Mouse (Mus musculus) A20 (cell line): ENCODE data around the gene Etfb.

ENCODE experiments used
- DNase-seq: peaks from one replicate; pipeline ENCODE4 v3.0.0-alpha.2; 2011; ENCODE audit warnings: low read depth, low spot score

Etfb gene

GRCm38 (mm10) chr7:43448246-43448645 lies 4.4 kb downstream of the Etfb start:
- no peak for DNase-seq

- DNase-seq = no peak
Measured at GRCm38 (mm10) chr7:43449811-43450210, 5.9 kb downstream of the Etfb start.

DNA sequence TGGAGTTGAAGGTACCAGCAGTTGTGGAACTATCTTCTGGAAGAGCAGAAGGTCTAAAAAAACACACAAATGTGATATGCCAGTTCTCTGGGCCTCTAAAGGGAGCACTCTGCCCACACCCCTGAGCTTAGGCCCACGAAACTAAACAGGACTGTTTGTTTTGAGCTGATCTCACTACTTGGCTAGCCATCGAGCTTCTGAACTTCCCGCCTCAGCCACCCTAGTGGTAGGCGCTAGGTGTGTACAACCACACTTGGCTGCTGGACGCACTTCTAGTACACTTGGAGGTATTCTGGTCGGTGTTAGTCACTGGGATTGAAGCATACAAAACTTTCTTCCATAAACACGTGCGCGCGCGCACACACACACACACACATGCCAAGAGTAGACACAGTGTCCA lies 7.8 kb downstream of the Etfb start:
- DNase-seq = no peak

GRCm38 (mm10) chr7:43452609-43453008 lies 8.7 kb downstream of the Etfb start:
- peak; percentile 30 for DNase-seq

DNA sequence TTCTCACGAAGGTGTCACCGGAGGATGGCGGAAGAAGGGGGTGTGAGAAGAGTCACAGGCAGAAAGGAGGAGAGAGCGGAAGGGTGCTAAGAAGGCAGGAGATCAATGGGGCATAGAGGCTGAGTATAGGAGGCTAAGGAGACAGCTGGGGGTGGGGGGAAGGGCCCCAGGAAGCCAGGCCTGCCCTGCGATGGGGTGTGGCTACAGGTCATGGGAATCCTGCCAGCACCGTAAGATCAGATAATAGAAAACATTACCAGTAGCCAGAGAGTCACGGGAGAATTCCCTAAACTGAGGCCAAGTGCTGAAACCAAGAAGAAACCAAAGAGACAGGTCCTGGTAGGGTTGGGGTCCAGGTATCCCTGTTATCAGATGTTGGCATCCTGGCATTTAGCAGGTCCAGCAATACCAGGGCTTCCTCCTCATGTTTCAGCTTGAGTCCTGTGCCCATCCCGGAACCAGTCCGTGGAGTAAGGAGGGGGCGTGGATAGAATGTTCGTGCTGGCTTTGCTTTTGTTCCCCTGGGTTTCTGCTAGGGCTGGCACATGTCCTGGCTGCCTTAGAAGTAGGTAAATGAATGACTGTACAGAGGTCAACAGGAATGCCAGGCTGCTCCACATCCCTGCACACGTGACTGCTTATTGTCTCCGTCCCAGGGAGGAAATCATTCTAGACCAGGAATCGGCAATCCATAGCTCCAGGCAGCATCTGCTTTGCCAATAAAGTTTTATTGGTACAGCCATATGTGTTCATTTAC lies 9.9 kb downstream of the Etfb start:
- DNase-seq = no peak

- DNase-seq = no peak
Measured at GRCm38 (mm10) chr7:43454371-43454770, 10.5 kb downstream of the Etfb start.

- no peak for DNase-seq
Measured at GRCm38 (mm10) chr7:43462851-43463250, 19.0 kb downstream of the Etfb start, which contains the start of gene Vsig10l. Gene Vsig10l, plus strand, starts transcription at chr7:43463151.

- no peak for DNase-seq
Measured at GRCm38 (mm10) chr7:43463976-43464375, 20.1 kb downstream of the Etfb start.

DNA sequence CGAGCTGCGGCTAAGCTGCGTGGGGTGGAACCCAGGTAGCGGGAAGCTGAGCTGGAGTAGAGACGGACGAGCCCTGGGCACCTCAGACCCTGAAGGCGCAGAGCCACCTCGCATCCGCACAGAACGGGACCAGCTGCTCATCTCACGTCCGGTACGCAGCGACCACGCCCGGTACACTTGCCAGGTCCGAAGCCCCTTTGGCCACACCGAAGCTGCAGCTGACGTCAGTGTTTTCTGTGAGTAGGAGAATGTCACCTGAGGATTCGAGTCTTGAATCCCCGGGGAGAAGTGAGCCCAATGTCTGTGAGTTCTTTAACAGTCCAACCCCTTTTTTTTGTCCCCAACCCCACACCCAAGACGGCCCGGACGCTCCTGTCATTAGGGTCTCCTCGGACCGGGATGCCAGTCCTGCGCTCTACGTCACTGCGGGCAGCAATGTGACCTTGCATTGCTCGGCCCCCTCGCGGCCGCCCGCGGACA lies 21.0 kb downstream of the Etfb start:
- DNase-seq = no peak

- DNase-seq = peak; percentile 98
Measured at GRCm38 (mm10) chr7:43465344-43466098, 21.6 kb downstream of the Etfb start.

GRCm38 (mm10) chr7:43466099-43466694 lies 22.3 kb downstream of the Etfb start:
- peak; percentile 86 for DNase-seq

GRCm38 (mm10) chr7:43470373-43470772 lies 26.5 kb downstream of the Etfb start:
- DNase-seq = peak; percentile 65

DNA sequence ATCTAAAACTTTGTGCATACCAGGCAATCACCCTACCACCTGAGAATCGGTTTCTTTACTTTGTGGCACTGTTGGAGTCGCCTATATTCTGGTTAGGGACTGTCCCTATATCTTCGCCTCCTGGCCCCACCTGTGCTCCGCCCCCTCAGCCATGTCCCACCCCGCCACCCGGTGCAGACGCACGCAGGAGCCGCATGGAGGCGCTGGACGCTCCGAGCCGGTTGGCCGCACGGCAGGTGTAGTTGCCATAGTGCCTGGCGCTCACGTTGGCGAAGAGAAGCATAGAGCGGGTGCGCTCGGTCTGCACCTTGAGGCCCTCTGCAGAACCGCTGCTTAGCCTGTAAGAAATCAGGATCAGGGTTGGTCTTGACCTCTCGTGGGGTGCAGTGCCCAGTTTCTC lies 31.8 kb downstream of the Etfb start:
- peak; percentile 88 for DNase-seq

DNA sequence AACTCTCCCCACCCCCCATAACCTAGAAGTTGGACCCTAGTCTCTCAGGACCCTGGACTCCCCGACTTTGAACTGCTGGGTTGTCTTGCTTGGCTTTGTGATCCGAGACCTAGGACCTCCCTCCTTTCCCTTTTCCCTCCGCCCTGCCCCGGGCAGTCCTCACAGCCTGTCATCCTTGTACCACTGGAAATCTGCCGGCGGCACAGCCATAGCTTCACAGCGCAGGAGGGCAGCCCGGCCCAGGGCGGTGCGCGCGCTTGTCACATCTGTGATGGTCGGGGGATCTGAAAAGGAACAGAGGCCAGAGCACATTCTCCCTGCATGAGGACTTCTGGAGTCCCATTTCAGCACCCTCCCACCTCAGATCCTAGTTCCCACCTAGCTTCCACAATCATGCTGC lies 32.5 kb downstream of the Etfb start:
- no peak for DNase-seq

DNA sequence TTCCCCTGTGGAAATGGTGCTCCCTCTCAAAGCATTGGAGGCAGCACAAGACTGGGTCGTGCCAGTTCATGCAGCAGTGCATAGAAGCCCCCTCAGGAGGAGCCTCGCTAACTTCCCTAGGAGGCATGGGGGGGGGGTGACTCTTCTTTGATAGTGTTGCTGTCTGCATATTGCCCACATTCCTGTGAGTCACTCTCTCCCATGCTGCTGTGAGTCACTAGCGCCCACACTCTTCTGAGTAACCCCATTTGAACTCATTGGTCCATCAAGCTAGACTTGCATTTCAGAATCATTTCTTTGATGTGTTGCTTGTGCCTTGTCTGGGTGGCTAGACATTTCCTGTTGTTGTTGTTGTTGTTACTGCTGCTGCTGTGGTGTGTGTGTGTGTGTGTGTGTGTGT lies 37.3 kb downstream of the Etfb start:
- DNase-seq = no peak

- DNase-seq = no peak
Measured at GRCm38 (mm10) chr7:43482090-43482716, 38.3 kb downstream of the Etfb start.

GRCm38 (mm10) chr7:43483236-43483635 lies 39.4 kb downstream of the Etfb start:
- no peak for DNase-seq

DNA sequence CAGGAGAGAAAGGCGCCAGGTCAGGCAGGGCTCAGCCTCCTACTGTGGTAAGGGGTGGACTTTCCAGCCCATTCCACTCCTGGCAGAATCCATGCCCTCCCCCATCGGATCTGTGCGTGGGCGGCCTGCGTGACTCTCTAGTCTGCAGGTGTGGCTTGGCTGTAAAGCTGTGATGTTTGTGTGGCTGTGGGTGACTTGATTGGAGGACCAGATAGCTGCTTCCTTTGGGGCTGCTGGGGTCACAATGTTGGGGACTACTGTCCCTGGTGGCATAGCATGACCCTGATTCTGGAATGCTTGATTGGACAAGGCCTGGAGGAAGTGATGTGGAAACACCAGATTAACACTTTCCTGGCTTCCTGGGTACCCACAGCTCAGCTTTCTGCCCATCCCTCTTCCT lies 44.8 kb downstream of the Etfb start:
- DNase-seq = no peak

DNA sequence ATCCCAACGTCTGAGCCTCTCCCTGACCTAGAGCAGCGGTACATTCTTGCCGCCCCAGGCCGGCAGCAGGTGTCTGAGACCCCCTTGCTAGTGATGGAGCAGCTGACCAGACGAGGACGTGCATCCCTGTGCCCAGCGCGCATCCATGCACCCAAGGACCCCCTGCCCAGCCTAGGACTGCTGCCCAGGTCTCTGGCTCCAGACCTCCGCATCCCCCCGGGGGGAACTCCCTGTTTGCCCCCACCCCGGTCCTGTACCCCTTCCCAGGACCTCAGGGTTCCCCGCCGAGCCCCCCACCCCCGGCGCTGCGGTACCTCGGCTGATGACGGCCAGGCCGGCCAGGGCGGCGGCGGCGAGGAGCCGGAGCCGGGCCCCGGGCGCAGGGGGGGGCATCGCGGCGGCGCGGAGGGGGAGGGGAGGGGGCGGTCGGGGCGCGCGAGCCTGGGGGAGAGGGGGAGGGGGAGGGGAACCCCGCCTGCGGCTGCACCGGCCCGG lies 45.8 kb downstream of the Etfb start, which contains the start of gene Iglon5:
Iglon5 (minus strand) TSS at position 445 of the 495 bp plus-strand sequence.
- no peak for DNase-seq

DNA sequence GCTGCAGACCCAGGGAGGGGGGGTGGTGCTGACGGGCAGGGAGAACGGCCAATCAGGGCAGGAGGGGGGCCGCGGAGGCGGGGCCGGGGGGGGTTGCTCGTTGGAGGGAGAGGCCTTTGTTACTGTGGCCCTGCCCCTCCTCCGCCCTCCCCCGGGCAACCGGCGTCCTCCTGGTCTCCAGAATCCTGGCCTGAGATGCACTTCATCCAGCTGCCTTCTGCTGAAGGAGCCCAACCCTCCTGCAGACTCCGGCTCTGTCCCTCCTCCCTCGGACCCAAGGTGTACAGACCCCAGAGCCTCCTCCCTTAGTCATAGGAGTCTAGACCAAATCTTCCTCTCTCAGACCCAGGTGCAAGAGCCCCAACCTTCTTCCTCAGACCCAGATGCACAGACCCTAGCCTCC lies 46.3 kb downstream of the Etfb start:
- no peak for DNase-seq

- DNase-seq = no peak
Measured at GRCm38 (mm10) chr7:43490861-43491260, 47.0 kb downstream of the Etfb start.
